Mouse (Mus musculus) testis, postnatal 10 days (tissue): ENCODE measurements around the gene Smpx.
A peak's percentile ranks its signal among the peaks of the same experiment; 100 is the strongest.

Experiments used
- DNase-seq: peaks from one replicate; pipeline ENCODE4 v3.0.0; 2021; ENCODE audit warnings: low spot score

The Smpx gene

DNA sequence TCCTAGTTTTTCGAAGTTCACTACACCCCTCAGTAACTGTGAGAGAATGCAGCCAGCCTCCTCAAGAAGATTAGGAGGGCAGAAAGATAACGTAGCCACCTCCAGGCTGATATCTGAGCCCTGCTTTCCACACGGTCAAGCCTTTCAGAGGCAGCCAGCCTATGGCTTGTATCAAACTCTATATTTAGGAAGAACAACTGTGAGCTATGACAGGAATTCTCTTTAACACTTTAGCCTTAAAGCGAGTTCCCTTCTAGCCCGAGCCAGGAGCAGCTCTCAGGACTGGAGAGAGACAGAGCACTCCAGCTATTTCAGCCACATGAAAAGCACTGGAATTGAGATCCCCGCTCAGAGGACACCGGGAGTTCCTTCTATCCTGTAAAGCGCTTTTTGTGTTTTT is at the start of gene Smpx:
Gene Smpx (plus strand): TSS at position 49 of the 400 bp plus-strand sequence.
- DNase-seq = no peak

DNA sequence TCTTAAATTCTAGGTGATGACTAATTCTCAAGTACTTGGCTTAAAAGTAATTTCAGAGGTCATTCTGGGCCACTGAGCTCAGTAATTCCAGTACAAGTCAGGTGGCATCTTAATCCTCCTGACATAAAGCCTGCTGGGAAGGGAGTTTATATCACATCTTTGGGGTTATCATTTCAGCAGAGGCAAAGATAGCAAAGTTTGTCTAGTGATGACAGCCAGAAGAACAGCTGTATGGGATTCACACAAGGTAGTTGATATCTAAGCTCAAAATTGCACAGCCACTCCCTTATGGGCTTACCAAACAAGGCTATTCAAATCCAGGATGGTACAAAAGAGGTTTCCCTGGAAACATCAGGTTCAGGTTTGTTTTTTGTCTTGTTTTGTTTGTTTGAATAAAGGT is 43.7 kb upstream of the Smpx start:
- DNase-seq = no peak

DNA sequence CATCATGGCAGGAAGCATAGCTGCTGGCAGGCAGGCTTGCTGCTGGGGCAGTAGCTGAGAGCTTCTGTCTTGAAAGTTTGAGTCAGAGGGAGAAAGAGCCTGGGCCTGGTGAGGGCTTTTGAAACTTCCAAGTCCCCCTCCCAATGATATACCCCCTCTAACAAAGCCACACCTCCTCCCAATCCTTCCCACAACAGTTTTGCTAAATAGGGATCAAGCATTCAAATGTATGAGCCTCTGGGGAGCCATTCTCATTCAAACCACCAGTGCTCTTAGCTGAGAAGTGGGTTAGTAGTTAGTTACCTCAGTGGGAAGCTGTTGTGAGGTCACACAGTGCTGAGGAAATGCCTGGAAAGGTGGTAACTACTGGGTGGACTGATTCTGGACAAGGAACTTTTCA is 41.4 kb upstream of the Smpx start:
- DNase-seq = no peak

DNA sequence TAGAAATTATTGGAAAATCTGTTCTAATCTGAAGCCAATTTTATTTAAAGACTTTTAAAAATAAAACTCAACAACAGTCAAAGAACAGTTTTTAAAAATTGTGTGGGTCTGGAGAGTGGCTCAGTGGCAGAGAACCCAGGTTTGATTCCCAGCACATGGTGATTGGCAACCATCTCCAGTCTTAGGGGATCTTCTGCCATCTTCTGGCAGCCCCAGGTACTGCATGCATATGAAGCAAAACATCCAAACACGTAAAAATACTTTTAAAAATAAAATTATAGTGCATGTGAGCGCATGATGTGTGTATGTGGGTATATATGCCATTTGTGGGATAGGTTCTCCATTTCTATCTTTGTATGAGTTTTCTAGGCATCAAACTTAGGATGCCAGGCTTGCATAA is 26.9 kb upstream of the Smpx start:
- DNase-seq = peak; percentile 36

DNA sequence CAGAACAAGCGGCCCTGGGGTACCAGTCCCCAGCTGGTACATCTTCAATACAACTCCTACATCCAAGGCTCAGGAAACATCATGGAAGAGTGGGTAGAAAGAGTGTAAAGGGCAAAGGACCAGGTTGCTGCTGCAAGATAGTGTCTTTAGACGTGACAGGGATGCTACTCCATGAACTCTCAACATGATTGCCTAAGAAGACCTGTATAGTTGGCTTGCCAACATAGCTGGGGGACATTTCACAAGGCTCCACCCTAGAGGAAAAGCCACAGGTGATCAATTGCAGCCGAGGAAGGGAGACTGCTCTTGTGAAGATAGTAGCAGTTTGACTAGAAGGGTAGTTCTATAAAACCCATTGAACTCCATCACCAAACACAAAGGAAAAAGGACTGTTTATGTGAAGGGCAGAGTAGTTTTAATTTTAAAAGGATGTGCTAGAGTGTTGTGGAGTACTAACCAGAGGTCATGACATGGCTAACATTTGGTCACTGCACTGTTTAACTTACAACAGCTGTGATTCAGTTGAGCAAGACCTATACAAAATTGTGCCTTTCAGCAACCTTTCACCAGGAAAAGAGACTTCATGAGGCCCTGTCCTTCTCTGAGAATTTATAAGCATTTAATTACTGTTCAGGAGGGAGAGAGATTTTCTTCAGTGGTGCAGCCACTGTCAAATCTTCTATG is 23.9 kb upstream of the Smpx start:
- no peak for DNase-seq

DNA sequence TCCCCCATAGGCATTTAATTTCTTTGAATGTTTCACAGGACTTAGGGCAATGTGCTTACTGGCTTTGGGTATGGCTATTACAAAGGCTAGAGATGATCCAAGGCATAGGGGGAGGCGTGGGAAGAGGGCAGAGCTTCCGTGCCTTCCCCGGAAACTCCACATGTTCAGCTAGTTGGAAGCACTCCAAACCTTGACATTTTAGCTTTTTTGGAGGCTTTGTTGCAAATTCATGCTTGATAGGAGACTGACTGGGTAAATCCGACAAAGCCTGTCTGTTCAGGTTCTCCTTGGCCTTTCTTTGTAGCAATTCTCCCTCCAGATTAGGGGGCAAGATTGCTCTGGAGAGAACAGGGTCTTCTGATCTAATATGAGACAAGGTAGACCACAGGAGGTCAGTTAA is 7.5 kb upstream of the Smpx start:
- no peak for DNase-seq

DNA sequence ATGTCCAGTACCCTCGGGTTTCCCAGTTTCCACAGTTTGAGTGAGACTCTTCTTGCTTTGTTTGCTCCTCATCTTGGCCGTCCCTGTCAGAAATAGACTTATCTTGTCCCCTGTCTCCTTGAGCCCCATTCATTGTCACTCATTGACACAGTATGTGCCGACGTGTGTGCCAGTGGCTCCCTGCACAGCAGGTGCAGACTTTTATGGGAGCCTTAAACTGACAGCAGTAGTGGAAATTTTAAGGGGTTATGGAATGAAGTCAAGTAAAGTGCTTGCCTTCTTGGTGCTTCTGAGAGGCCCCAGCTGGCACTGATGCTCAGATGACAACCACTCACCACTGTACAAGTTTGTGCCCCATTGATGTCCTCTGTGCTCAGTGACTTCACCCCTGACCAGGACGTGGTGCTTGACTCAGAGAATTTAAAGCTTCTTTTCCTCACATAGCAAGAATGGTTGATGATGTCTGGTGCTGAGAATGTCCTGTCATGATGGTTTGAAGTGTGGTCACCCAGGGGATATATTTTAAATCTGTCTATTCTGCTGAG is 1.0 kb upstream of the Smpx start:
- no peak for DNase-seq

DNA sequence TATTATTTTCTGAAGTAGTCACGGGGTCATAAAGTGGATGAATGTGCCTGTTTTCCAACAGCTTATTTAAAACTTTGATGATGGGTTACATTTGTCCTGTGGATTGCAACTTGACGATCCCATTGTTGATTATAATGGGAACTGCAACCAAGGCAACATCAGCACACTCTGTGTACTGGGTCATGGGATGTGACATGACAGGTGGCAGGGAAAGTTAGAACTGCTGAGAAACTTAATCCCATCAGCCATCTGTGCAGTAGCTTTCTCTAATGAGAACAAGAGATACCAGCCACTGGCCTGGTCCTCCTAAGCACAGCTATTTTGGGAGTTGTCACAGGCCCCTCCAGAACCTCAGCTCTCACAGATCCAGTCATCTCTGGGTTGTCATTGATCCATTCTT is 8.5 kb downstream of the Smpx start:
- no peak for DNase-seq

DNA sequence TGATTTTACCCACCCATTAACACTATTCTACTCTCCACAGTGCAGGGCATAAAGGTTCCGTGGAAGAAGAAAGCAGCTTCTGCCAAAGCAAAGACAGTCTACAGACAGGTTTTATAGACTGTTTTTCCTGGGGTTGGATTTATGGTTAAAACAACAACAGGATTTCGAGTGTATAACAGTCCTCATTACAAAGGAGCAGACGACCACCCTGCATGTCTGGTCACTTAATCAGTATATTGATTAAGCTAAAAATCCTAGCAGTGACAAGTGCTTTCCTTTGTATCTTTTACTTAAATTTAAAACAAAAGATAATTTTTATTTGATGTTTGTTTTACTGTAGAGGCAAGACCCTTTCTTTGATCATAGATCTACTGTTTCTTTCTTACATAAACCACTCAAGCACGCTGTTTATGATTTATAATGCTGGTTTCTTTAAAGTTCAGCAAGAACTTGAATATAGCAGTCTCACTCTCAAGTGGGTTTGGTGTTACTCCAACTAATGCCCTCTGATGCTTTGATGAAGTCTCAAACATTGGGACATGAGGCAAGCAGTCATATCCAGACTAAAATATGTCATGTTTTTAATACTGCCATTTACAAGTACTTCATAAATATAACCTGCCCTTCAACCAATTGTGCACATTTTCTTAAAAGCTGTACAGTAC is 10.0 kb downstream of the Smpx start:
- no peak for DNase-seq

DNA sequence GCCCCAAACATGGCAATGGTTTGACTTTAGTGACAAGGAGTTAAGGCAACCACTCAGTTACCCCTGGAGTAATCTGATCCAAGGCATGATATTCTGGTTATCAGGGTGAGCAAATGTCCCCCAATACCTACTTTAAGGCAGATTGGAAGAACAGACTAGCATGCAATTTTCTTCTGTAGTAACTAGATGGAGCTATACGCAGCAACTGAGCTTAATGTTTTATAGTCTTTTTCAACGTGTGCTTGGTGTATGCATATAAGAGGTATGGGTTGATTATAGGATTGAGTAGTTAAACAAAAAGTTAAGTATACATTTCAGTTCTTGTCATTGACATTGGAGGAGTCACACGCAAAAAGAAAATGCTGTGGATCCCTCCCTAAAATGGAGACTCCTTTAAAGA is 21.2 kb downstream of the Smpx start:
- DNase-seq = no peak

DNA sequence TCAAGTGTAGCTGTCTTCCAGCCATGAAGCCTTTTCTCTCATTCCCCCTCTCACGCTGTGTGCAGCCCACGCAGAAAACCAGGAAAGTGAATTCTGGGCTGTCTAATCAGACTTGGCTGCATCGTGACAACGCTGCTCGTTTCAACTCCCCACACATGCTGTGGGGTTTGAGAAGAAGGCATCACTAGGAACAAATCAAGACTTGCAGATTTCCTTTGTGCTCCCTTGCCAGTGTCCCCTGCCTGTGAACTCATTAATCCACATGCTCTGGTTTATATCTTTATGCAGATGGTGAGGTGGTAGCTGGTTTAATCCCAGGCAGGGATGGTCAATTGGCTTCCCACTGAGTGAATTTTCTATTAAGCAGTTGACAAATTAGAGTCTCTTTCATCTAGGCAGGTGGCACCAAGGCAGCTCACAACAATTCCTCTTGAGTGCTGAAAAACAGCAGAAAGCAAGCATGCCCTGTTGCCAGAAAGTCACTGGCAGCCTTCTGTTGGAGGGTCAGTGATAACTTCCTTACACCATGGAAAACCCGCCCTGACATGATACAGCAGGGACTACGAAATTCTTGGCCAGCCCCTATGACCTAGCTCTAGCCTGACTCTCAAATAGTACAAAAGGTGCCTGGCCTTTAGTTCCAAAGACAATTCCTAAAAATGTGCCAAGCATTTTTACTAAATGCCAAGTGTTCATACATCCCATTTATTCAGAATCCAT is 32.1 kb downstream of the Smpx start:
- no peak for DNase-seq

DNA sequence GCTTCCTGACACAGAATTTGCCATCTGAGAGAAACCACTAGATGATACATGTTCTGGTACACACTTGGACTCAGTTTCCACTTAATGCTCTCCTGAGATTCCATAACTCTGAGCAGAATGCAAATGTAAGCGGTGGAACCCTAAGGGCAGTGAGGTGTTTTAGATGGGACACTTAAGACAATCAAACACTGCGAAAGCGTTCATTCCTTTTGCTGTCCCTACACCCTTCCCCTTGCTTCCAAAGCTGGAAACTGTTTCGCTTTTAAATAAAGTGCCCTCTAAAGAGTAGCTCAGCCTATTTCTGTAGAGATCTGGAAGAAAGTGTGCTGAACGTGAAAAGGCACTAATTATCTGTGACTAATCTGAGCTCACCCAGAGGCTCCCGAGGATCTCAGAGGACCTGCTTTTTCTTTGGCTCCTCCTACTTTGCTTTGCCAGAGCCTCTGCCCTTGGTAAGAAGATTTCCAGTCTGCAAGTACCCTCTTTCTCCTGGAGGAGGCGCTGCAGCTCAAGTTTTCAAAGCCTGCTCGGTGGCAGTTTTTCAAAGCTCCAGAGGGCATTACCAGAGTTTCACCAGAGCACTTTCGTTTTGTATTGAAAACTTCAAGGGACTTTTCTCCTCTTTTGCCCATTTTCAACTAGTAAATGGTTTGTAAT is 33.1 kb downstream of the Smpx start:
- DNase-seq = peak; percentile 72

DNA sequence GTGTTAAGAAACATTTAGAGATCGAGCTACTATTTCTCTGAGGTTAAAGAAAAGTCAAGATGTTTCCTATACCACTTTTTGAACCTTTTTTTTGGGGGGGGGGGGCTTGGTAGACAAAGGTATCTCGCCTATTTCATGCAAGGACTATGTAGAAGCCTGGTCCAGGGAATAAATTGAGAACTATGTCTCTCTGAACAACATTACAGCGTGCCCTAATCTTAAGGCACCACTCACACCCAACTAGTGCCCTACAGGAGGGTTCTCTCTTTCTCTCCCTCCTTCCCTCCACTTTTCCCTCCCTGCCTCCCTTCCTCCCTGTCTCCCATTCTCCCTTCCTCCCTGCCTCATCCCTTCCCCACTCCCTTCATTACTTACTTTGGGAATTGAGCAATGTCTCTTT is 33.6 kb downstream of the Smpx start:
- no peak for DNase-seq

DNA sequence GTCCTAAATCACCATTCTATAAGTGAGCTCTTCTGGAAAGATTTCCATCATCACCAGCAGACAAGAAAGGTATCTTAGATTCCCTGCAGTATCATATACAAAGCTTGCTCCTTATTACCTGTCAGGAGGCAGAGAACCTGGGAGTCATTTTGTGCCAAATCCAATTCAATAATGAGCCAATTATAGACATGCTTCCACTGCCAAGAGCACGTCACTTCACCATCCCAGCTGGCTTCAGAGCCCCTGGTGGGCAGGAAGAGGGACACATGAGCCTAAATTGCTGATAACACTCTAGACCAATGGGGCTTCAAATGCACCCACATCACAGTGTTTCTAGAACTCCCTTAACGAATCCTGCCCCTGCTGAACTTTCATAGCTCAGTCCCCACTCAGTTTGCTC is 35.1 kb downstream of the Smpx start:
- DNase-seq = no peak

DNA sequence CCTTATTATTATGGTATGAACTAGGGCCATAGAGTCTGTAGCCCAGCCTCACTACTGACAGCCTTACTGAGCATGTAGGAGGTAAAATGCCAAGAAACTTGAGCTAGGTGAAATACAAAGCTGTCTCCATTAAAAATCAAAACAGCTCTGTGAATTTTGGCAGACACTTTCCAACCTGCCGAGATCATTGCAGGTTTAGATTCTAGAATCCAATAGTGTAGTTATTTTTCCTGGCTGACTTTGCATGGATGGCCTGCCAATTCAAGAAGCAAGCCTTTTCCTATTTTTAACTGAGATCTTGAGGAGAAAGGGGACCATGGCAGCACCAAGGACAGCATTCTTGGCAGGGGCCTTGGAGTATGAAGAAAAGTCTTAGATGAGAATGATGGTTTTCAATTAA is 35.6 kb downstream of the Smpx start:
- no peak for DNase-seq

DNA sequence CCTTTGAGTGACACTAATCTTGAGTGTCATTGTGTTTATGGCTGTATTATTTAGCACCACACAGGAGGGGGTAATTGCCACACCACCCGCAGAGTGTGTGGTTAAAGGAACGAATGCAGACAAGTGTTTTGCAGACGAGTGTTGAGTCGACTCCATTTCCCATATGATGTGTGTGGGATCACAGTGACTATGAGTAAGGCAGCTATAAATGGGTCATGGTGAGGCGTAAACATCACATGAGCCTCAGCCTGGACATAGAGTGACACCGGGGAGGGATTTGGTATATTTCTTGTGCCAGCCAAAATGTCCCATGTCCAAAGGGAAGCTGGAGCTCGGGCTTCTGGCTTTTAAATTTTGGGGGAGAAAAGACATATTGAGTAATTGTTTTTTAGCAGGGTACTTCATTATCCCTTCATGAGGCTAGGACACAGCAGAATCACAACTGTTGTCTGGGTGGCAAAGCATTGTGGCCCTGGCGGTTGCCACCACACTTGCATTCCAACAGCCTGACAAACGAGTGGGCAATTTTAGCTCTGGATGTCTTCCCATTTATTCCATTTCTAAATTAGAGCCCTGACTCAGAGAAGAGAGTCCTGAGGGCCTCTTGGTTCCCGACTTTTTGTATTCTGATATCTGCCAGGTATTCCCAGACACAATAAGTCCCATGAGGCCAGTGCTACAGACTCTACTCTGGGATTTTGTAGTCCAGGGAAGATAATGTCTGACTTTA is 49.3 kb downstream of the Smpx start:
- DNase-seq = no peak

DNA sequence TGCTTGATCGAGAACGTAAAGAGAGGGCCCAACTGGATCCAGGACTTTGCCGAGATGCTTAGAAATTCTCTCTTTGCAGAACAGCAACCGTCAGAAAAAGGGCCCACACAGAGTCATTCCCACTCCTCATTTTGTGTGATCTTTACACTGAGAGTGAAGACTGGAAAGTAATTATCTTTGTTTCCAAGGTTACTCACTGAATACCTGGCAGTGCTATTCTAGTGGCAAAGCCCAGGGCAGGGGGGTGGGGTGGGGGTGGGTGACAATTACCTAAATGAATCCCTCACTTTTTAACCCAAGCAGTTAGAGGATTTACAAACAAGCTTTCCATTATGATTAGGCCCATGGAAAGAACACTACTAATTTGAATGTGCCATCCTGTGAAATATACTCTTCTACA is 55.8 kb downstream of the Smpx start:
- DNase-seq = no peak

DNA sequence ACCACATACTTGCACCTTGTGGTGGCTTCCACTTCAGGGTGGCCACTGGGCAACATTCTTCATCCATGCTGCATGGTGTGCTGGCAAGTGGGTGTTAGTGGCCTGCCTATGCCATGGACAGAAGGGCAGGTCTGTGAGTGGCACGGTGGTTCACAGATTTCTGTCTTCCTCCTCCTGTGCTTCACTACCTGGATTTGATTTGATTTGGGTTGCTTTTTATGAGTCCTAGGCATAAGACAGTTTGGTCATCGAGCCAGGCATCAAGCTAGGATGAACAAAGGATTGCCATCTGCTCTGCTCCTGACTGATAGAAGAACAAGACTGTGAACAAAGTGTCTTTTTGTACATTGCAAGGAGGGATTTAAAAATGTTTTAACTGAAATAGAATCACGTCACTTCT is 63.8 kb downstream of the Smpx start:
- no peak for DNase-seq

DNA sequence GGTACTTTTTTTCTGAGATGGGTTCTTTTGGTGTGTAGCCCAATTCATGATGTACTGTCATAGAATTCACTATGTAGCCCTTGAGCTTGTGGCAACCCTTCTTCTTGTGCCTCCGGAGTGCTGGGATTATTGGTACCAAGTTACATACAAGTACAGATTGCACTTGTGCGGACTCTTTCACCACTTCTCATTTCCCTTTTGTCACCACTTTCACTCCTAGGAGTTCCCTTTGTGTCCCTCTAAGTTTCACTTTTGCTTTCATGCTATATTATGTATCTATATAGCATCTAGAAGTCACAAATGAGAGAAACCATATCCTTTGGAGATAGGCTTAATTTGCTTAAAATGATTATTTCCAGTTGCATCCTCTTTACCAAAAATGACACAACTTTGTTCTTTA is 103.0 kb downstream of the Smpx start:
- DNase-seq = no peak
